Mouse (Mus musculus): ENCODE results near the gene Foxq1. TPM values are rescaled to one million over a fixed set of nuclear protein-coding genes. Genes with fewer than 3 reads are reported as not detected.

The Foxq1 gene
- polyA plus RNA-seq (2015; fragmentation: Nextera tagmentation; extraction: Ambion mirVana): 1.2 and 1.5 TPM in 2 replicates

DNA sequence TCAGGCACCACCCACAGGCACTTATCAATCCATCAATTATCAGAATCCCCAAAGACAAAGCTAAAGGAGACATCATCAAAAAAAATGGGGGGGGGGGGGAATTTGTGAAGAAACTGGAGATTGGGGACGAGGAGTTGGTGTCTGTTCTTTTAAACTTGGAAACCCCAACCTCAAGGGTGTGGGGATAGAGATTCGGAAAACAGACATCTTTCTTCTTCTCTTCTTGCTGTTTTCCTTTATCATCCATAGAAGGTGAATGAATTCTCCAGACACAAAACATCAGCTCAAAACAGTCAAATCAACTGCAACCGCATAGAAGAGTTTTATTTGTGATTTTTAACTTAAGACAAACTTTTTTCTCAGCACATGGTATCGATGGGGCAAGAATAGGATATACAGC, at the start of gene Foxq1:
Foxq1 (plus strand) TSS at position 301 of the 400 bp plus-strand sequence.
- 68% methylated on average over 4 of the region's 4 CpGs for WGBS
- no peak within 1 kb of the TSS for H3K4me3 ChIP-seq
- H3K4me1 ChIP-seq: peaks cover 28% of the 10 kb centered on the region
- no peaks in the 10 kb centered on the region for H3K9me3 ChIP-seq (replicated peaks)
- no peak within 1 kb of the TSS for H3K9ac ChIP-seq
- H3K36me3 ChIP-seq (ENCODE audit: poor library complexity, severe bottlenecking): no peaks in the 10 kb centered on the region
- H3K4me2 ChIP-seq: no peak within 1 kb of the TSS
- H3K27ac ChIP-seq: no peak within 1 kb of the TSS
- no peak for ATAC-seq
- H3K27me3 ChIP-seq: peaks cover 69% of the 10 kb centered on the region

DNA sequence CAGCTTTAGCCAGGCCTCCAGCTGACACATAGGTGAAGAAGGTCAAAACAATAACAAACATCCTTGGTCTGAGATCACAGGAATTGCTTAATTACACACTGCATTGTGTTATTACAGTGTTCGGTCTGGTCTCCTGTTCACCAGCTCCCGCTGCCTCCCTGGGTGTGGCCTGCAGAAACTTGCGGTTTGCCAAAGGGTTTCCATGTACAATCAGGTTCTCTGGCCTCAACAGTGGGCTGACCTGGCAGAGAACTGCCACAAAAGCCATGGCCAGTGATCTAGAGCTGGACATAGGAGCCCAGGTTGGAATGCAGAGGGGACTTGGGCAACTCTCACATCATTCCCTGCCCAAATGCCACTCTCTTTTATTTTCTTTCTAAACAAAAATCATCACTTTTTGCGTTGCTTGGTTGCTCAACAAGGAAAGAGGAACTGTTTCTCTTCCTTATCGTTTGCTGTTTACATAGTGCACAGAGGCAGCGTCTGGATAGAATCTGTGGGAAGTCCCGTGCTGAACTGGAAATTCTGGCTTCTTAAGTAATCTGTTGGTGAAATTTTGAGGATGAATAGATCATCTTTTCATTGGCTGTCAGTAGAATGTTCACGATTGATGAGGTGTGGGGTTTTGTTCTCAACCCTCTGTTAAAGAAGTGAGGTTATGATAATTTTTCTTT, 49.3 kb upstream of the Foxq1 start:
- H3K9ac ChIP-seq: no peak overlapping the region
- no peaks in the 10 kb centered on the region for H3K27me3 ChIP-seq
- no peak overlapping the region for H3K4me2 ChIP-seq
- H3K9me3 ChIP-seq (replicated peaks): no peaks in the 10 kb centered on the region
- 85% methylated on average over 8 of the region's 8 CpGs for WGBS
- no peaks in the 10 kb centered on the region for H3K4me1 ChIP-seq
- no peak for ATAC-seq
- no peaks in the 10 kb centered on the region for H3K36me3 ChIP-seq (ENCODE audit: poor library complexity, severe bottlenecking)
- H3K27ac ChIP-seq: no peak overlapping the region
- no peak overlapping the region for H3K4me3 ChIP-seq

DNA sequence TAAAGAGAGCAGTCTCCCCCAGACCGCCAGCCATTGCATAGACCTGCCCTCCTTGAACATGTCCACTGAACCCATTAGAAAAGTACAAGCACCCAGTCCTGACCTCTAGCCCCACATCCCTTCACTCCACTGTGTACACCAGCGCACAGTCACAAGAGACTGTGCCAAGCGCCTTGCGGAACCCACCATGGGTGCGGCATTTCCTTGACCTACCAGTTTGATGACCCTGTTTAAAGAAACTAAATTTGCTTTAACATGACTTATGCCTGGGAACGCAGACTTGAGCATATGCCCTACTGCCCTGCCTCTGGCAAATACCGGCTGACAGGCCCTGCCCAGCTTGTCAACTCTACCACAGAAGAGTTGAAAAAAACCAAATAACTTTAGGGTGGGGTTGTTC, 40.7 kb upstream of the Foxq1 start:
- WGBS: 95% methylated on average over 7 of the region's 7 CpGs

DNA sequence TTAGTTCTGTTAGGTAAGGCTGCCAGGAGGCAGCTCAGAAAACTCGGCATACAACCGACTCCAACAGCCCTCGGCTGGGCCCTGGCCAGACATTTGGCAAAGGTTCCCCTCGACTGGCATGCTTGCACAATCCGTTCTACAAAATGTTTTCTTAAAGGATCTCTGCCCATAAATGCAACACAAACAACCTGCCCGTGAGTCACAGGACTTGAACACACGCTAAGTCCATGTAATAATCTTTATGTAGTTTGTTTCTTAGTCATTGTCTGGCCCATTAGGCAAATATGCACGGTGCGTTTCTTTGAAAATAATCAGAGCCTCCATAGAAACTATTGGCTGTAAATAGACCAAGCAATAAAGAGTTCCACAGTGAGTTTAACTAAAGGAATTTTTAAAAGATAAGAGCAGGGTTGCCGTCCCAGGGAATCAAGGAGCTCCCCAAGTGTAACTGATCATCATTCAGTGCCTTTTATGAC, 37.5 kb upstream of the Foxq1 start:
- H3K4me1 ChIP-seq: no peaks in the 10 kb centered on the region
- no peak overlapping the region for H3K9ac ChIP-seq
- 71% methylated on average over 10 of the region's 10 CpGs for WGBS
- ATAC-seq: no peak
- H3K4me2 ChIP-seq: no peak overlapping the region
- no peak overlapping the region for H3K4me3 ChIP-seq
- H3K36me3 ChIP-seq (ENCODE audit: poor library complexity, severe bottlenecking): no peaks in the 10 kb centered on the region
- no peaks in the 10 kb centered on the region for H3K9me3 ChIP-seq (replicated peaks)
- H3K27ac ChIP-seq: no peak overlapping the region
- no peaks in the 10 kb centered on the region for H3K27me3 ChIP-seq

More for the DNA sequence above, 40.7 kb upstream of the Foxq1 start:
- ATAC-seq: no peak
- Histone ChIP-seq H3K4me2 (no peak overlapping the region), H3K4me3 (no peak overlapping the region), H3K27ac (no peak overlapping the region), H3K27me3 (no peaks in the 10 kb centered on the region), H3K9me3 (replicated peaks) (no peaks in the 10 kb centered on the region), H3K36me3 (ENCODE audit: poor library complexity, severe bottlenecking) (no peaks in the 10 kb centered on the region), H3K9ac (no peak overlapping the region), H3K4me1 (no peaks in the 10 kb centered on the region)

DNA sequence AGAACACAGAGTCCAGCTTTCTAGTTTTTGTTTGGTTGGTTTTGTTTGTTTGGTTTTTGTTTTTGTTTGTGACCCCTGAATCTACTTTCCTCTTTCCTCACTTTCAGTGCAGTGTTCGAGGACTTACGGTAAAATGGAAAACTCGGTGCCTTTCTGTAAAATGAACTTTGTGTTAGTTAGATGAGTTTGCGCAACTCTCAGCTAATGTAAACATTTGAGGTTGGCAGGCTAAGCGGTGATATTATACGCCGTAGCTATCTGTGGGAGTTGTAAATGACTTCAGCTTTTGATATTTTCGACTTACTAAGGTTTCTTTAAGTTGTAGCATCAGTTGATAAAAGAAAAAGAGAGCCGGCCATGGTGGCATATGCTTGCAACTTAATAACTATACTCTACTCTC, 37.0 kb upstream of the Foxq1 start:
- 95% methylated on average over 9 of the region's 9 CpGs for WGBS
- no peak overlapping the region for H3K4me2 ChIP-seq
- no peaks in the 10 kb centered on the region for H3K9me3 ChIP-seq (replicated peaks)
- no peak for ATAC-seq
- H3K27me3 ChIP-seq: no peaks in the 10 kb centered on the region
- no peak overlapping the region for H3K27ac ChIP-seq
- H3K9ac ChIP-seq: no peak overlapping the region
- H3K4me1 ChIP-seq: no peaks in the 10 kb centered on the region
- H3K36me3 ChIP-seq (ENCODE audit: poor library complexity, severe bottlenecking): no peaks in the 10 kb centered on the region
- H3K4me3 ChIP-seq: no peak overlapping the region

DNA sequence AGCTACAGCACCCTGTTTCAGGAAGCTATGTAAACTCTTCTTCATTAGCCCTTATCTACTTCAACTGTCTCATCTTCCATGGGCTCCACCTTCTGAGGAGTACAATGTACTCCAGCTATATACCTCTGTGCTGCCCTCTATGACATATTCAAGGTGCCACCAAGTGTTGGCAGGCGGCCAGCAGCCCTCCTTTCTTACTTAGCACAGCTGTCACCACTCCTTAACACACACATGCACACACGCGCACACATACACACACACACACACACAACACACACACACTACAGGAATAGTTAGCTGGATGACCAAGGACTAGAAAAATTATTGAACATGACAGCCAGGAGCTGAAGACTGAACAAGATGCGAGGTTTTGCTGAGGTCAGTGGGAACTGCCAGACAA, 31.0 kb upstream of the Foxq1 start:
- no peak overlapping the region for H3K27ac ChIP-seq
- ATAC-seq: no peak
- no peaks in the 10 kb centered on the region for H3K36me3 ChIP-seq (ENCODE audit: poor library complexity, severe bottlenecking)
- no peaks in the 10 kb centered on the region for H3K27me3 ChIP-seq
- no peak overlapping the region for H3K4me2 ChIP-seq
- no peaks in the 10 kb centered on the region for H3K4me1 ChIP-seq
- no peak overlapping the region for H3K9ac ChIP-seq
- no peak overlapping the region for H3K4me3 ChIP-seq
- 84% methylated on average over 4 of the region's 4 CpGs for WGBS
- H3K9me3 ChIP-seq (replicated peaks): no peaks in the 10 kb centered on the region

DNA sequence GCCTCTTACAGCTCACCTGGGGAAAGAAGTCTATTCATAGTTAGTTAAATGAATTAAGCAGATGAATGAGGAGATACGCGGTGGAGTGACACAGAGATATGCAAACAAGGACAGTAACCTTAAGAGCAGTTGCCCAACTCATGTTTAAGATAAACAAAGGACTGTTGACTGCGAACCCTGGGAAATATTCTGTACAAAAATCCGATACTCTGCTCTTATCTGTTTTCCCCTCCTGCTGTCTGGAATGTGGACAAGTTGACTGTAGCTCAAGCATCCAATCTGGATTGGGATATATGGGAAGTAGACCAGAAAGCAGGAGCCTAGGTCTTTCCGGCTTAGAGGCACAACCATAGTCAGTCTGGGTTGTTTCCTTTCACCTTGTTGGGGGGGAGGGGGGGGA, 24.7 kb upstream of the Foxq1 start:
- WGBS: 87% methylated on average over 5 of the region's 5 CpGs

DNA sequence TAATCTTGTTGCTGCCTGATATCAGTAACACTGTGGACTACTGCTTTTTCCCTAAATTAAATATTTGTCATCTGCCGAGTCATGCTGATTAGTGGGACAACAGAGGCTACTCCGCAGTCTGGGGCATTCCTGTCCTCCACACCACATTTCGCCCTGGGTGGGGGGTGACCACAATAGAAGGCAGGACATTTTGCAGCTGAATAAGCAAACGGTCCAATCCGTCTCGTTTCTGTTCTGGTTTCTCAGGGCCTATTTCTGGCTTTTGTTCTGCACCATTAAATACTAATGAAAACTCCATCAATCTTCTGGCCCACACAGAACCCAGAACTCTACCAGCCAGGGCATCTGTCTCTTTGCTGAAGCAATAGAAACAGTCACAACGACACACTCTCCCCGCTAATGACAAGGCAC, 24.3 kb upstream of the Foxq1 start:
- WGBS: 50% methylated on average over 8 of the region's 8 CpGs

More for the DNA sequence above, 24.7 kb upstream of the Foxq1 start:
- Histone ChIP-seq H3K4me3 (no peak overlapping the region), H3K27me3 (no peaks in the 10 kb centered on the region), H3K4me2 (no peak overlapping the region), H3K4me1 (no peaks in the 10 kb centered on the region), H3K9me3 (replicated peaks) (no peaks in the 10 kb centered on the region), H3K27ac (no peak overlapping the region), H3K36me3 (ENCODE audit: poor library complexity, severe bottlenecking) (no peaks in the 10 kb centered on the region), H3K9ac (no peak overlapping the region)
- no peak for ATAC-seq

DNA sequence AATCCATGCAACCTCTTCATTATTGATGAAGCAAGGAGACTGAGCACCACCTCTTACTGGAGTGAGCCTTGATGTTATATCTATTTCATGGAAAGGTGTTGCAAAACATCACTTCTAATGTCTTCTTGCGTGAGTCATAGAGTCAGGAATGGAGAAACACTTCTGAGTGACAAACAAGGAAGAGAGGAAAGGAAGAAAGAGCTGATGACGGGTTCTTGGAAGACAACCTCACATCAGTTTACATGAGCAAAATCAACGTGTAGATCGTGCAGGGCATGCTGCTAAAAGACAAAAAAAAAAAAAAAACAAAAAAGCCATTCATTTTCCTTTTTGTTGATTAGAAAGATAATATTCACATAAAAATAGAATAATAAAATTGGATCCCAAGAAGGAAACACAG, 21.2 kb upstream of the Foxq1 start:
- H3K4me2 ChIP-seq: no peak overlapping the region
- H3K4me1 ChIP-seq: no peaks in the 10 kb centered on the region
- H3K9me3 ChIP-seq (replicated peaks): no peaks in the 10 kb centered on the region
- no peak for ATAC-seq
- no peak overlapping the region for H3K27ac ChIP-seq
- H3K9ac ChIP-seq: no peak overlapping the region
- H3K27me3 ChIP-seq: no peaks in the 10 kb centered on the region
- WGBS: 91% methylated on average over 4 of the region's 4 CpGs
- H3K36me3 ChIP-seq (ENCODE audit: poor library complexity, severe bottlenecking): no peaks in the 10 kb centered on the region
- no peak overlapping the region for H3K4me3 ChIP-seq

More for the DNA sequence above, 24.3 kb upstream of the Foxq1 start:
- Histone ChIP-seq H3K36me3 (ENCODE audit: poor library complexity, severe bottlenecking) (no peaks in the 10 kb centered on the region), H3K4me3 (no peak overlapping the region), H3K27me3 (no peaks in the 10 kb centered on the region), H3K27ac (no peak overlapping the region), H3K9me3 (replicated peaks) (no peaks in the 10 kb centered on the region), H3K4me1 (no peaks in the 10 kb centered on the region), H3K9ac (no peak overlapping the region), H3K4me2 (no peak overlapping the region)
- no peak for ATAC-seq

DNA sequence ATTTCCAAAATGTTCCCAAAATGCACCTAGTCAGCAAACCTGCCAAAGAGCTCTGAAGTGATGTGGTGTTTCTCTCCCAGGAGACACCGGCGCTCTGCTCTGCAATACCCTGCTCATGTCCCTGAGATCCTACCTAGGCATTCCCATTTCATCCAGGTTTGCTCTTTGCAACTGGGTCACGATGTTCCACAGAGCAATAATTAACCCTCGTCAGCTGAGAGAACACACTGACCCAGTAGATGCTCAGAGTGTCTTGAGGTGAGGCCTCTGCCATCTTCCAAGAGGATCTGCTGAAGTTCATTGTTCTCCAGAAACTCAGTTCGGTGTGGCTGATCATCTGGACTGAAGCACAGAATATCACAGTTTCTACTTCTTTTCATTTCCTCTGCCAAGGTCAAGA, 12.9 kb upstream of the Foxq1 start:
- H3K4me2 ChIP-seq: no peak overlapping the region
- 91% methylated on average over 5 of the region's 5 CpGs for WGBS
- no peak overlapping the region for H3K9ac ChIP-seq

DNA sequence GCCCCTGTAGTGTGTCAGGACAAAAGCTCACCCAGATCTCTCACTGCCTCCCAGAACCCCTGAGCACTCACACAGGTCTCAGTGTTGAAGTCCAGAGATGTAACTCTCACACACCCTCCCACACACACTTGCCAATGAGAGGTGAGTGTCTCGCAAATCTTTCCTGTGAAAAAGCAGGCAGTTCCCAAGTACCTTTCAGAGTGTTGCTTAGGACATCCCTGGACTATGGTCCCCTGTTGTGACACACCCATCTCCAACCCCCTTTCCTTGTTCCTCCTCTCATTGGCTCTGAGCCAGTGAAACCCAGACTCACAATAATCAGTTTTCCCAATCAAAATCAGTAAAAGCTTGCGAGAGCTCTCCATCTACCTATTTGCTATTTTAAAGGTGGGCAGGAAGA, 9.2 kb upstream of the Foxq1 start:
- Histone ChIP-seq H3K4me1 (no peaks in the 10 kb centered on the region), H3K9me3 (replicated peaks) (no peaks in the 10 kb centered on the region), H3K4me3 (no peak overlapping the region), H3K36me3 (ENCODE audit: poor library complexity, severe bottlenecking) (no peaks in the 10 kb centered on the region), H3K27me3 (no peaks in the 10 kb centered on the region), H3K9ac (no peak overlapping the region), H3K4me2 (no peak overlapping the region), H3K27ac (no peak overlapping the region)
- ATAC-seq: no peak
- WGBS: 86% methylated on average over 2 of the region's 2 CpGs

More for the DNA sequence above, 12.9 kb upstream of the Foxq1 start:
- Histone ChIP-seq H3K4me1 (no peaks in the 10 kb centered on the region), H3K36me3 (ENCODE audit: poor library complexity, severe bottlenecking) (no peaks in the 10 kb centered on the region), H3K27ac (no peak overlapping the region), H3K27me3 (no peaks in the 10 kb centered on the region), H3K9me3 (replicated peaks) (no peaks in the 10 kb centered on the region), H3K4me3 (no peak overlapping the region)
- ATAC-seq: no peak

DNA sequence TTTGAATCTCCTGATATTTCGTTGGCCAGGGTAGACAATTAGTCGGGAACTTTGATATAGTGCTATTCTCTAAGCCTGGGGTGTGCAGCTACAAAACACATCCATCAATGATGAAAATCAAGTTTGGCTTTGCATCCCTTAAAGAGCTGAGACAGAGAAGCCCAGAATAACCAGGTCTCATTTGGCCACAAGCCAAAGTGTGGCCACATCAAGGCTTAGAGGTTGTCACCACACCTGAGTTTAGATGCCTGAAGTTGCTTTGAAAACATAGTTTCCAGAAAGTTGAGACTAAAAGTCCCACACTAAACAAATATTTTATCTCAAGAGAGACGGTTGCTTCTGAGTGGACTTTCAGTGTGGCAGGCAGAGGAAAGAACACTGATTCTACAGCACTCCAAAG, 8.7 kb upstream of the Foxq1 start:
- no peaks in the 10 kb centered on the region for H3K36me3 ChIP-seq (ENCODE audit: poor library complexity, severe bottlenecking)
- 88% methylated on average over 3 of the region's 3 CpGs for WGBS
- ATAC-seq: no peak
- H3K4me3 ChIP-seq: no peak overlapping the region
- H3K4me2 ChIP-seq: no peak overlapping the region
- no peak overlapping the region for H3K9ac ChIP-seq
- H3K27ac ChIP-seq: no peak overlapping the region
- H3K27me3 ChIP-seq: no peaks in the 10 kb centered on the region
- H3K4me1 ChIP-seq: no peaks in the 10 kb centered on the region
- no peaks in the 10 kb centered on the region for H3K9me3 ChIP-seq (replicated peaks)

DNA sequence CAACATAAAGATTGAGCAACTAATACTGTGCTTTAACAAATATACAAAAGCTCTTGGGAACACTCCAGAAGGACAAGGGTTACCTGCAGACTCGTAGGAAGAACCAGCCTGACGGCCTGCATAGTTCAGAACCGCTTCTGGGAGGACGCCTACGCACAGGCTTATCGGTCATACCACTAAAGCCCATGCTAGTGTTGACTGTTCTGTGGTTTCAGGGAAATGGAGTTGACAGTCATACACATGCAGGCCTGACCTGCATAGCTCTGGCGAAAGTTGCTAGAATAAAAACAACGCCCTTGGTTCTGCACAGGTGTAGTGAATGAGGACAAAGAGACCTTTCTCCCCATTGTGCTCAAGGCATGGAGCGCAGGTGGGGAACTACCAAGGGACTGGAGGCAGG, 8.3 kb upstream of the Foxq1 start:
- WGBS: 91% methylated on average over 9 of the region's 9 CpGs
- no peak overlapping the region for H3K9ac ChIP-seq
- no peak for ATAC-seq

More for the DNA sequence above, 8.3 kb upstream of the Foxq1 start:
- no peaks in the 10 kb centered on the region for H3K27me3 ChIP-seq
- H3K4me1 ChIP-seq: no peaks in the 10 kb centered on the region
- no peak overlapping the region for H3K4me3 ChIP-seq
- H3K4me2 ChIP-seq: no peak overlapping the region
- H3K9me3 ChIP-seq (replicated peaks): no peaks in the 10 kb centered on the region
- H3K27ac ChIP-seq: no peak overlapping the region
- no peaks in the 10 kb centered on the region for H3K36me3 ChIP-seq (ENCODE audit: poor library complexity, severe bottlenecking)

Data from forebrain, embryonic 13.5 days (tissue).